Mouse (Mus musculus) erythroblast, embryonic 14.5 days (primary cell): ENCODE data around the gene Dhx37.

ENCODE experiments used
- GATA1 ChIP-seq: IDR thresholded peaks from 2 replicates; pipeline ENCODE4 v1.6.1; 2012; ENCODE audit warnings: low read length, inconsistent platforms, mixed read lengths
- TAL1 ChIP-seq: IDR thresholded peaks from 3 replicates; pipeline ENCODE4 v1.6.1; 2012; ENCODE audit warnings: low read length, inconsistent platforms, mixed read lengths

GRCm38 (mm10) chr5:125443335-125443734 is 9.4 kb upstream of the Dhx37 start:
- TF ChIP-seq GATA1 (no peak), TAL1 (no peak)
